Mouse (Mus musculus) lung, postnatal 25 days (tissue): ENCODE measurements around the gene Smndc1.
"Not testable (repeated sequence)": the region's sequence is repeated elsewhere in the genome, so short reads cannot be mapped to it uniquely, and the experiment has no call there.

Experiments used
- DNase-seq: peaks from one replicate; pipeline ENCODE4 v3.0.0; 2022; ENCODE audit warnings: low spot score

Smndc1 gene

GRCm38 (mm10) chr19:53412149-53412848 lies 21.9 kb upstream of the Smndc1 start:
- no peak for DNase-seq

DNA sequence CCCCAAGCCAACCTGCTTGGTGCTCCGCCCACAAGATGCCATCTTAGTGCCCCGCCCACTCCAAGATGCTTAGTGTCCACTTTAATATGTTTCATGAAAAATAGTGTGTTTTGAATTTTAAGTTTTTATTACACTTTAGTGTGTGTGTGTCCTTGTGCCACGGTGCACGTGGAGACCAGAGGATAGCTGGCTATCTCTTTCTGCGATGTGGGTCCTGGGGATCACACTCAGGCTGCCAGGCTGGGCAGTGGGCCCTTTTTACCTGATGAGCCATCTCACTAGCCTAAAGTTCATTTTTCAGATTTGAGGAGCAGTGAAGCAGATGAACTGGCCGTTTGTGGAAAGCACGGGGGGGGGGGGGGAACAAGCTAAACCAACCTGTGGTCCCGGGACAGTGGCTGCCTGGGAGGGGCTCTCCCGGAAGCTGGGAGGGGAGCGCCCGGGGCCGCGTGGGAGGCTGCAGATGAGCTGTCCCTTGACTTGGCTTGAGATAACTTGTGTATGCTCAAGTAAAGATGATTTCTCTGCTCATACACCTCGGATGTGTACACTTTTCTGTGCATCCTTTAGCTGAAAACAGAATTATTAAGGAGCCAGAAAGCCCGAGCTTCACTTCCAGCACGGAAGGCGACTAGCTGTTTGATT lies 19.4 kb upstream of the Smndc1 start:
- no peak for DNase-seq

DNA sequence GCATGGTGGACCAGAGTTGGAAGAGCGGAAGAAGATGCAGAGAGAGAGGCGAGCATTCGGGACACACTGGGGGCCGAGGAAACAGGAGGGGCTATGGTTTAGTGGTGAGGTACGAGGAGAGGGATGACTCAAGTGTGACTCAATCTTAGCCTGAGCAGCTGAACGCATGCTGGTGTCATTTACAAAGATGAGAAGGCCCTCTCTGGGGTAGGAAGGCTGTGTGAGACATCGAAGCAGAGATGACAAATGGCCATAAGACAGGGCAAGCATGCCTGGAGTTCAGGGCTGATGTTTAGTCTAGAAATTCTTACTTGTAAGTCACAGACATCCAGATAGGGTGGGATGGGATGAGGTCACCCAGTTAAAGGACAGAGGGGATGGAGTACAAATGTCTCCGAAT lies 18.0 kb upstream of the Smndc1 start:
- DNase-seq: no peak

DNA sequence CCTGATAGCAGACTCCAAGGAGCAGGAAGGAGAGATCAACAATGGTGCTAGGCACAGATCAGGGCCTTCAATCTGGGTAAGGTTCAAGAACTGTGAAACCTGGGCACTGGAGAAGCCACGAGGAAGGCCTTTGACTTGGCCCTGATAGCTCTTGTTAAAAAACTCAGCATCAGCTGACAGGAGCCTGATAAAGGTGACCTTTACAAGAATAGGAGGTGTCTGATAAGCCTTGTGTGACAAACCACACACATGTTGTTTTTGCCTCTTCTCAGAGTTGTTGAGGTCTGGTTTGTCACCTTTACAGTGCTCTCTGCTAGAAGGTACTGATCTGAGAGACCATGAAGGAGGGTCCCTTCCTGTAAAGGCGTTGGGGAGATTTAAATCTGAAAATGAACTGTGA lies 17.0 kb upstream of the Smndc1 start:
- no peak for DNase-seq

DNA sequence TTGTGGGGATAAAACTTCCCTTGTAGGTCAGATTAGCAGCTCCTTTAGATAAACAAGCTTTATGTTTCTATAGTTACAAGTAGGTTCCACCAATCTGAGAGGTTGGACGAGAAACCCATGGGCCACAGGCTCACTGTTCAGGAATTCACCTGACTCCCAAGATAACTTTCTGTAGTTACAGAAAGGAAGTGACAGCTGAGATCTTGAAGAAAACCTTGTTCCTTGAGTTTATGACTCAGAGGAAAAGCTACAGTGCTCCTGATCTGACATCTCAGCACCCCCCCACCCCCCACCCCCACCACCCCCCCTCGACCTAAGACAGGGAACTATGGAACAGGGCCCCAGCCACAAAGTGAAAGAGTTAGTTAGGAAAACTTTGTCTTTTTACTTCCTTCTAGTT lies 15.4 kb upstream of the Smndc1 start:
- no peak for DNase-seq

GRCm38 (mm10) chr19:53404837-53405356 lies 14.5 kb upstream of the Smndc1 start:
- no peak for DNase-seq

GRCm38 (mm10) chr19:53404219-53404836 lies 13.9 kb upstream of the Smndc1 start:
- DNase-seq: no peak

DNA sequence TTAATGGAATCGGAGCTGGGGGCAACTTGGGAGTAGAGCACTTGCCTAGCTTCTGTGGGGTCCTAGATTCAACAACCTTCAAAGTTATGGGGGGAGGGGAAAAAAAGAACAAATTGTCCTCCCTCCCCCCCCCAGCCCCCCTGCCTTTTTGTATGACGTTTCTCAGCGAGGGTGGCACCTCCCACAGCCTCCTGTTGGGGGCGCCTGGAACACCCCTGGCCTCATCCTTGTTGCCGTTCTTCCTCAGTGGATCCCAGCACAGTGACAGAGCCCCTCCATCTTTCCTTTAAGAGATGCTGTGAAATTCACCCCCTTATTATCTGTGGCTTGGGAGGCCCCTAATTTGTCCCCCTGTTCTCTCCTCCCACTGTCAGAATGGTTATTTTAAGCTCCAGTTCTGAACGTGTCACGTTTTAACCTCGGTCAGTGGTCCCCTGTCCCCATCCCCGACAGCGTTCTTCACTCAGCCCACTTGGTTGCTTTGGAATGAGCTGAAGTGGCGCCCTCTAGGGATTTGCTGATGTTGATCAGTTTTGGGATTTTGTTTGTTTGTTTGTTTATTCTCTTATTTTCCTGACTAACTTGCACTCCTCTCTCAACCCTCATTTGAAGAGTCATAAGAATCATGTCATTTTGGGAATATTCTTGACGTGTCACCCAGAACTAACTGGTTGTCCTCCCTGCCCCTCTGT lies 12.5 kb upstream of the Smndc1 start:
- DNase-seq: no peak

DNA sequence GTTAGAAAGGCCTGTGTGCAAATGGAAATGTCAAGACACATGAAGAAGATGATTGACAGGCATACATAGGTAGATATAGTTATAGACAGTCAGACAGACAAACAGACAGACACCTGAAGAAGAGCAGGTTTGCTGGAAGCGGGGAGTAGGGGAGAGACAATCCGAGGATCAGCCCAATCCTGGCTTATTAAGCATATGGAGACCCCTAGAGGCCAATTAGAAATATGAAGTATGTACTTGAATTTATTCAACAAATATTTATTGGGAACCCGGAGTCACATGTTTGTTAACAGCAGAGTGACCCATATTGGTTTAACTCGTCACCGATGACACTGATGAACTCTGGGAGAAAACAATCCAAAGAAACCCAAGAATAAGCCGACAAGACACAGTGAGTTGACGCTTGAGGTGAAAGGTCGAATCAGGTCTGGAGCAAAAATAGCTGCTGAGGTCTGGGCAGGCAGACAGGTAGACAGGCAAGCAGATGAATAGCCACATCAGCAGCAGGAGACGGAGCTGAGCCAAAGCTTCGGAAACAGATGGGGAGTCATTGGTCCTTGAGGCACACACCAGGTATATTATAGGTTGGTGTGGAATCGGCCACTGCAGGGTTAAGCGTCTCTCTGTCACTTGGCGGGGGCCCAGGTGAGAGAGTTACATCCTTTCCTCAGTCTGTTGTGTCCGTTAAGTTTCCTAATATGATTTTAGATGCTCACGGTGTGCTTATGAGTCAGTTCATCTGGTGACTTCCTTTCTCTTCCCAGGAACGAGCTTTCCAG lies 10.1 kb upstream of the Smndc1 start:
- no peak for DNase-seq

DNA sequence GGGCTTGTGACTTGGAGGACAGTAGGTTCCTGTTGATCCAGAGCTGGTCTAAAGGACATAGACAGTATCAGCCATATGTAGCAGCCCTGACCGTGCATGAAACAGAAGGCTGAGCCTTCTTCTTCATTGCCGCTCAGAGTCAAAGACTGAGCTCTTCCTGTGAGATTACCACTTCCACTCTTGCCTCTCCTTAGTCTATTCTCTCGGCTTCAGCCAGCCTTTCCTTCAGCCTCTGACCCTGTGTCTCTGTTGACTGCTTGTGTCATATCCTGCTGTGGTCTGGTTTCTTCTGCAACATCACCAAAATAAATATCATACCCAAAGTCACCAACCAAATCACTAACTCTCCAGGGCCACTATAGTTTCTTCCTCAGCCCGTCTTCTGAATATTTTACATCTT lies 8.8 kb upstream of the Smndc1 start:
- no peak for DNase-seq

DNA sequence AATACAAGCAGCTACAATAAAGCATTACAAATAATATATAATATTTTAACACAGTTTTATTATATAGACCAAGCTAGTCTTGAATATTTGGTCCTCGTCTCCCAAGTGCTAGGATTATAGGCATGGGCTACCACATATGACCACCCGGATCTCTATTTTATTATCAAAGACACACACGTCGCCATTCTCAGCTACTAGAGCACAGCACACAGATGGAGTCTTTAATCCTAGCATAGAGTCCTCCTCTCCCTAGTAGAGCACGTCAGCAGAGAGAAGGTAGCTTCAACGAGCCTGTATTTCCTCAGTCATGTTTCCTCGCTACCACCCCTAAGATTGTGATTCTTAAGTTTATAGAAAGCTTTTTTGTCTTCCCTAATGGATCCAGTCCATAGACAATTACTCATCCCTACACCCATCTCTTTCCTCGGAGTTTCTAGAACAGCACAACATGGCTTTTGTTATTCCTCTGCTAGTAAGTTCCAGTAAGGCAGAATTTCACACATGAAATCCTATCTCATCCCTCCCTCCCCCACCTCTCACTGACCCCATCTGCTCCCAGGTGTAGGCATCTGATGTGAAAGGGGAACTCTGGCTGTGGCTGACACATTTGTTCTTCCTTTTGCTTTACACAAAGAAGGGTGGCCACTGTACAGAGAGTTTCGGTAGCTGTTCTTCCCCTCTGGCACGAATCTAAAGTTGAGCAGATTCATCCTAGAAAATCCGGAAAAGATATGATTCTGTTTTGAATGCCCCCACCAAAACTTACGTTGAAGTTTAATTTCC lies 7.3 kb upstream of the Smndc1 start:
- DNase-seq: no peak

DNA sequence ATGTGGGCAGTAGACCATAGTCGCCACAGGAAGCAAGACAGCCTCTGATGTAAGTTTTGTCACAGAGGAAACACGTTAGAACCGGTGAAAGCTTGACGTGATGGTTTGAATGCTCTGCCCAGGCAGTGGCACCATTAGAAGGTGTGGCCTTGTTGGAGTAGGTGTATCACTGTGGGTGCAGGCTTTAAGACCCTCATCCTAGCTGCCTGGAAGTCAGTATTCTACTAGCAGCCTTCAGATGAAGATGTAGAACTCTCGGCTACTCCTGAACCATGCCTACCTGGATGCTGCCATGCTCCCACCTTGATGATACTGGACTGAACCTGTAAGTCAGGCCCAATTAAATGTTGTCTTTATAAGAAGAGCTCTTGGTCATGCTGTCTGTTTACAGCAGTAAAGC lies 5.4 kb upstream of the Smndc1 start:
- not testable (repeated sequence) for DNase-seq

GRCm38 (mm10) chr19:53394956-53395355 lies 4.6 kb upstream of the Smndc1 start:
- not testable (repeated sequence) for DNase-seq

GRCm38 (mm10) chr19:53394552-53394951 lies 4.2 kb upstream of the Smndc1 start:
- DNase-seq: peak; percentile 78

DNA sequence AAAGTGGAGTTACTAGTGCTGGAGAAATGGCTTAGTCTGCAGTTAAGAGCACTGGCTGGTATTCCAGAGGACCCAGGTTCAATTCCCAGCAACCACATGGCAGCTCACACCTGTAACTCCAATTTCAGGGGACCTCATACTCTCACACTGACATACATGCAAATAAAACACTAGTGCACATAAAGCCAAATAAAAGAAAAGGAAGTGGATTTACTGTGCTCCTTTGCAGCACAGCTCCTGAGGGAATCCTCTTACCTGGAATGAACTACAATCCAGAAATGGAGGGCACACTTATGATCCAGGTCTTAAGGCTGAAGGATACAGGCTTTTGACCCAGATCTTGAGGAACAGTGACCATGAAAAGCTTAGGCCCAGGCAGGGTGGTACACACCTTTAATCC lies 3.3 kb upstream of the Smndc1 start:
- DNase-seq: no peak

DNA sequence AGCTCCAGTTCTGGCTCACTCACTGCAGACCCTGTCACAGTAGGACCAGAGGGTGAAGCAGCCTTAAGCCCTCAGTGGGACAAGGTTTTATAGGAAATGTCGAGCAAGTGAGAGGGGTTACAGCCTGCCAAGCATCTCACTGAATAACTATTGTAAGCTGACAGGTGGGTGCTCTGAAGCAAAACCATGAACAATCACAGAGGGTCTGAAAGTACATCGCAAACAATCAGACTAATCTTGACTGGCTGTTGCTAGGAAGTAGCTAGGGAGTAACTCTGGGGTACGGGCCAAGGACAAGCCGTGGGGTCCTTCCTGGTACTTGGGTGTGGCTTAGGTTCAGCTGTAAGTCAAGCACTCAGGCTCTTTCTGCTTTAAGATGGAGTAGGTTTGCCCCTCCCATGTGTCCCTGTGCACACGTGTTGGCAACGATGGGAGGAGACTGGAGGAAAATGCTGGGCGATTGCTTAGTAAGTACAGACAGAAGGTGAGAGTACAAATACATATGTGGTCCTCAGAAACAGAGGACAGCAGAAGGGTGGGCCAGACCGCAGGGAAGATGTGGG lies 2.5 kb upstream of the Smndc1 start:
- peak; percentile 20 for DNase-seq

DNA sequence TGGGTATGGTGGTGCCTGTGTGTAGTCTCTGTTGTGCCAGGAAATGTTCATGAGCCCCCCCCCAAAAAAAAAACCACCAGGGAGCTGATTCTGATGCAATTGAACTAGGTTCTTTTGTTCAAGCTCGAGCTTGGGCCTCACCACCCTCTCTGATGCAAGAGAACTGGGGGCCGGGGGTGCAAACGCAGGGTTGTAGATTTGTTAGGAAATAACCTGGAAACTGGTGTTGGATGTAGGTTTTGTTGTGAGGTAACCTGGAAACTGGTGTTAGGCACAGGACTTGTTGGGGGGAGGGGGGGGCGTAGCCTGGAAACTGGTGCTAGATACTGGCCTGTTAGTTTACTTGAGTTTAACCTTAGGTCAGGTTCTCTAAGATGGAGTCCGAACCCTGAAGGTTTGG lies 1.4 kb upstream of the Smndc1 start:
- no peak for DNase-seq

- DNase-seq: no peak
These were observed 1.0 kb upstream of the Smndc1 start for GRCm38 (mm10) chr19:53391386-53391785.

GRCm38 (mm10) chr19:53389851-53390431 lies 437 bp downstream of the Smndc1 start:
- peak; percentile 19 for DNase-seq

DNA sequence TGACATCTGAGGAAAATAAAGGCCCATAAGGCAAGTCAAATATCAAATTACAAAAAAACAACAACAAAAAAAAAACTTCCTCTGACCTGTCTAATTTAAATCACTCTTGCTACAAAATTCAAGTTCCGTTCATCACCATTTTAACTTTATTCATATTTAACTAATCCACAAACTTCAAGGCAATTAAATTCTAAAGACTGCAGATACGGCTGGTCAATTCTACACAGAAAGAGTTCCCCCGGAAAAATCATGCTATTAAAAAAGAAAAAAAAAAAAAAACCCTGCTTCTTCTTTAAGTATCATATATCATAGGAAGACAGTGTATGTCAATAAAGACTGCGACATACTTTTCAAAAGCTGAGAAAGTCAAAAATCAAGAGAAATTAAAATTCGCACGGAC lies 961 bp downstream of the Smndc1 start:
- no peak for DNase-seq
